Mouse (Mus musculus): ENCODE measurements around the gene Rac1. TPM values are rescaled to one million over a fixed set of nuclear protein-coding genes. Genes with fewer than 3 reads are reported as not detected.
"Not testable (repeated sequence)": the region's sequence is repeated elsewhere in the genome, so short reads cannot be mapped to it uniquely, and the experiment has no call there.

The Rac1 gene
- polyA plus RNA-seq (2017; shearing (Covaris generic)): 10 to 100 TPM; 63.1 to 70.0 TPM

- ATAC-seq: peak; percentile 71
These were observed at the start of gene Rac1 for GRCm38 (mm10) chr5:143527486-143528307. Gene Rac1, minus strand, starts transcription at chr5:143528036.

- ATAC-seq: no peak
These were observed 46.7 kb upstream of the Rac1 start for GRCm38 (mm10) chr5:143574261-143575178.

DNA sequence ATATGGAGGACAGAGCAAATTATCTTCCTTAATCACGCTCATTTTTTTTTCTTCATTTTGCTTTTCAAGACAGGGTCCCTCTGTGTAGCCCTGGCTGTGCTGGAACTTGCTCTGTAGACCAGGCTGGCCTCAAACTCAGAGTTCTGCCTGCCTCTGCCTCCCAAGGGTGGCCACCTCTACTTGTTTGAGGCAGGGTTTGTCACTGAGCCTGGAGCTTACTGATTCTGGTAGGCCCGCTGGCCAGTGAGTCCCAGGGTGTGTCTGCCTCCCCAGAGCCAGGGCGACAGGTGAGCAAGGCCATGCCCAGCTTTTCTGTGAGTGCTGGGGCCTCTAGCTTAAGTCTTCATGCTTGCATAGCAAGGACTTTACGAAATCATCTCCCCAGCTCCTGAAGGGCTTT is 45.2 kb upstream of the Rac1 start:
- ATAC-seq: no peak

GRCm38 (mm10) chr5:143572195-143572594 is 44.4 kb upstream of the Rac1 start:
- ATAC-seq: no peak

DNA sequence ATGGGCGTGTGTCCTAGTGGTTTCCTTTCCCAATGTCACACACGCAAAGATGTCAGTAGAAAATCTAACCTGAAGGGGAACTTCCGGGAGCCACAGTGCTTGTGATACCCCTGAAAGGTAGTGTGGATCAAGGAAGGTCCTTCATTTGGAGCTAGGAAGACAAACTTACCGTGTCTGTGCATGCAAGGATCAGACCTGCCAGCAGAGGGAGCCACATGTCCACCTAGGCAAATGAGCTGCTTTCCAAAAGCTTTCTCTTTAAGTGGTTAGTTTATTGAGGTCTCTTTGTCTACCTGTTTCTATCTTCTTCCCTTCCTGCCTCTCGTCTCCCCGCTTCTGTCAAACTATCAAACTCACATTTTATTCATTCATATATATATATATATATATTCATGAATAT is 40.0 kb upstream of the Rac1 start:
- ATAC-seq: peak; percentile 77

DNA sequence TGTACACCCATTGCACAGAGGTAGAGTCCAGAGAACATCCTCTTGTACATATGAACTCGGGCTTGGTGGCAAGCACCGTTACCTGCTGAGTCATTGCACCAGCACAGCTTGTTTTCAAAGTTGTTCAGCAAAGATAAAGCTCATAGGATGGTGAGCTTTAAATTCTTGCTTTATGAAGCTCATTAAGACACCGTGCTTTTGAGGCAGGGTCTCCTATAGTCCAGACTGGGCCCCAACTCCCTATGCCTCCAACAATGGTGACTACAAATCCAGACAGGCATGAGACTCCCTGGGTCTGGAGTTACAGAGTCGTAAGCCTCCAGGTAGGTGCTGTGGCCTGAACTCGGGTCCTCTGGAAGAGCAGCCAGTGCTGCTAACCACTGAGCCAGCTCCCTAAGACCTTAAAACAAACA is 39.4 kb upstream of the Rac1 start:
- no peak for ATAC-seq

DNA sequence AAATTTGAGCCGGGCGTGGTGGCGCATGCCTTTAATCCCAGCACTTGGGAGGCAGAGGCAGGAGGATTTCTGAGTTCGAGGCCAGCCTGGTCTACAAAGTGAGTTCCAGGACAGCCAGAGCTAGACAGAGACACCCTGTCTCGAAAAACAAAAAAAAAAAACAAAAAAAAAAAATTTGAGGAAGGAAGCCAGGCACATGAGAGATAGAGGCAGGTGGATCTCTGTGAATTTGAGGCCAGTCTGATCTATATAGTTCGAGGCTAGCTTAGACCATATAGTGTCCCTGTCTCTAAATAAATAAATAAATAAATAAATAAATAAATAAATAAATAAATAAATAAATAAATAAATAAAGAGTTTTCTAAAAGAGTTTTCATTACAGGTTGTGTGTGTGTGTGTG is 39.0 kb upstream of the Rac1 start:
- not testable (repeated sequence) for ATAC-seq

GRCm38 (mm10) chr5:143561544-143562185 is 33.8 kb upstream of the Rac1 start:
- no peak for ATAC-seq

- no peak for ATAC-seq
These were observed 33.2 kb upstream of the Rac1 start for GRCm38 (mm10) chr5:143561009-143561408.

GRCm38 (mm10) chr5:143558731-143559130 is 30.9 kb upstream of the Rac1 start:
- ATAC-seq: no peak

DNA sequence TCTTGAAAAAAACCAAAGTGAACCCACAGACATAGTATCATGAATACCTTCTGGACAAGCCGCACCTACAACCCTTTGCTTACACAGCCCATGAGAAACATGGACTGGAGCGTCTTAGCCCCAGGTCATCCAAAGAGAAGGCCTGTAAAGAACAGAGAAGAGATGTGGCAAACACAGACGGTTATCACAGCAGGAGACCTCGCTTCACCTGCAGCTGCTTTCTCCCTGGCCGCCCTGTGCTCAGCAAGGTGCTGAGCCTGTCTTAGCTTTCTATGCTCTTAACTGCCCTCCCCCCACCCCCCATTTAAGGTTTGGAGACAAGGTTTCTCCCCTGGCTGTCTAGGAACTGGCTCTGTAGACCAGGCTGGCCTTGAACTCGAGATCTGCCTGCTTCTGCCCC is 27.4 kb upstream of the Rac1 start:
- no peak for ATAC-seq

DNA sequence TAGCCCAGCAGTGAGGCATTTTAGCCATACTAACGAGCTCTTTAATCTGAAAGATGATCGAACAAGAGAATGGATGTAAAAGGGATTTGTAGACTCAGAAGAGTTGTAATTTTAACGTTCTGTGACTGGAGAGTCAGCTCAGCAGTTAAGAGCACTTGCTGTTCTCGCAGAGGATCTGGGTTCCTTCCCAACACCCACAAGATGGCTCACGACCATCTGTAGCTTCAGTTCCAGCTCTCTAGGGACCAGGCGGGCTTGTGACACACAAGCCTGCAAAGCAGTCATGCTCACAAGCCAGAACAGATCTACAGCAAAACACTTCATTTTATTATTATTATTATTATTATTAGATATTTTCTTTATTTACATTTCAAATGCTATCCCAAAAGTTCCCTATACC is 25.1 kb upstream of the Rac1 start:
- ATAC-seq: no peak

GRCm38 (mm10) chr5:143548922-143549321 is 21.1 kb upstream of the Rac1 start:
- ATAC-seq: not testable (repeated sequence)

DNA sequence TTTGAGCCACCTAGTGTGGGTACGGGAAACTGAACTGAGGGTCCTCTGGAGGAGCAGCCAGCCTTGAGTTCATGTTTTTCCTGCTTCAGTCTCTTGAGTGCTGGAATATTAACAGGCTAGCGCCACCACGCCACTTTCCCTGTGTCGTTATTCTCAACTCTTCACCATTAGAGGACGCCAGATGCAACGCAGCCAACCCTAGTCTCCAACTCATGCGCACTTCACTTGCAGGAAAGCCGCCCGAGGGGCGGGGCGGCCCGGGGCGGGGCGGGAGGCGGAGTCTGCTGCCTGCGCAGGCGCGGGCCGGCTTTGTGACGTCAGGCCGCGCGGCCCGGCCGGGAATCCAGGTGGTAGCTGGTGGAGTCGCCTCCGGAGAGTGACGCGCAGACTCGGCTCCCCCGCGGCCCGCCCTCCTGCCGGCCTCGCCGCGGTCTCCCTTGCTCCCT is 20.6 kb upstream of the Rac1 start:
- ATAC-seq: peak; percentile 85

DNA sequence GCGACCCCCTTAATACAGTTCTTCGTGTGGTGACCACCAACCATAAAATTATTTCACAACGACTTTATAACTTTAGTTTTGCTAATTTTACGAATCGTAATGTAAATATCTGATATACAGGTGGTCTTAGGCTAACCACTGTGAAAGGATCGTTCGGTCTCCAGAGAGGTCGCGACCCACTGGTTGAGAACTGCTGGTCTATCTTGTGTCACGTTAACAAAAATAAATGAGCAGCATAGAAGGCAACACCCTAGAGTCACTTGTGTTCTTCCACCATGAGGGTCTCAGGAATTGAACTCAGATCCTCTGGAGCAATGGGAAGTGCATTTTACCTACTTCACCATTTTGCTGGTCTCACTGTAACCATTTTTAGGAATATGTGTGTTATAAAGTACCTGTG is 20.0 kb upstream of the Rac1 start:
- no peak for ATAC-seq

GRCm38 (mm10) chr5:143547384-143547783 is 19.5 kb upstream of the Rac1 start:
- peak; percentile 62 for ATAC-seq

GRCm38 (mm10) chr5:143539111-143539510 is 11.3 kb upstream of the Rac1 start:
- no peak for ATAC-seq

DNA sequence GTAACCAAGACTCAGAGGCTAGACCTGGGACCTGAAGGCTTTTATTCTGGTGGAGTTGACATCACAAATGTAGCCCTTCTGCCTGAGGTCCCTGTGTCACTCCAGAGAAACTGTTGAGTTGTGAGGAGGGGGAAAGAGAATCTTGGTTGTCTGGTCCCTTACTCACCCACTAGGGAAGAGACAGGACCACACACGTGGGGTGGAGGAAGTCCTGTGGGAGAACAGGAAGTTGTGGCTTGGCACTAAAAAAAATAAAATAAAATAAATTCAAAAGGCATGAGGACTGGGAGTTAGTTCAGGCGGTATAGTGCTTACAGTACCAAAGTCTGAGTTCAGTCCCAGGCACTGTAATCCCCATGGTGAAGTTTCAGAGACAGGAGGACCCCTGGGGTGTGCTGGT is 9.2 kb upstream of the Rac1 start:
- no peak for ATAC-seq

- no peak for ATAC-seq
These were observed 7.1 kb upstream of the Rac1 start for GRCm38 (mm10) chr5:143534922-143535321.

DNA sequence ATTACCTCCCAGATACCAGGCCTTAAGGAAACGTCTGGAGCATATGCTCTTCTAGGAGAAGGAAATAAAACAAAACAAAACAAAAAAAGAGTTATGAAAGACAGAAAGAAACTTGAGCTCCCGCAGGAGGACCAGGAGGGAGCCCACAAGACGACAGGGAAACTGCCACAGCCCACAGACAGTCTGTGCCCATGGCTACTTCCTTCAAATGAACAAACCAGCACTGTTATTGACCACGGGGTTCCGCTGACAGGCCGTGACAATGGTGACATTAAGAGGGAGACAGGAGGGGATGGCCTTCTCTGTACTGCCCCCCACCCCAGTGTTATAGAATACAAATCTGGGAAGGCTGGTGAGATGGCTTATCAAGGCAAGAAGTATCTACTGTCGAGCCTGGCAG is 2.9 kb upstream of the Rac1 start:
- ATAC-seq: no peak

DNA sequence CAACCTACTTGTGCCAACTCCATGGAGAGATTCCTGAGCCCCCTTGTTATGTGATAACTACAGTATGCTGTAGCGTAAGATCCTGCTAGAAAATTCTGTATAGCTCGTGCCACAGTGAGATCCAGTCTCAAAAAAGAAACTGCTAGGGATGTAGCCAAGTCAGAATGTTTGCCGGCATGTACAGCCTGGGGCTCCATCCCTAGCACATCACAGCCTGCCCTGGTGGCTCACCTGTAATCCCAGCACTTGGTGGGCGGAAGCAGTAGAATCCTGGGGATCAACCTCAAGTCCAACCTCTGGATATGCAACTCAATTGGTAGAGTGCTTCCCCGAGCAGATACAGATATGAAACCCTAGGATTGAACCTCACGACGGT is 460 bp upstream of the Rac1 start:
- ATAC-seq: peak; percentile 13

GRCm38 (mm10) chr5:143526698-143527331 is 1.0 kb downstream of the Rac1 start:
- peak; percentile 44 for ATAC-seq
